ENCODE assay signal across 11 mouse cellular contexts in genomic region chr3:96764528-96764927, GRCm38 (mm10). TPM values are rescaled to one million over a fixed set of nuclear protein-coding genes. Genes with fewer than 3 reads are reported as not detected.
DNase-seq lines count a peak whose midpoint lies in the region; ATAC-seq and TF ChIP-seq lines count a peak whose summit lies in the region.
"Had no signal": no experiment of that assay in that cellular context is flagged by ENCODE, and none has a peak within 500 bp of the region (broad histone marks: within the 10 kb centered on the region; RNA-seq: fewer than 3 reads in every experiment).

No protein-coding gene starts in this region.

- no peak for TF ChIP-seq RAD21 in MEL (IDR thresholded peaks at IDR 0.05; ENCODE audit: low read depth, low read length)

- no peak overlapping the region for H3K9ac ChIP-seq in heart, adult 2 months (ENCODE audit: low read depth, low read length)
- peak overlapping the region; percentile 30 for H3K9ac ChIP-seq in MEL (ENCODE audit: control insufficient read depth, low read depth, low read length, poor library complexity, severe bottlenecking)
- H3K9ac ChIP-seq in liver, embryonic 12.5 days = no peak overlapping the region
- no peak overlapping the region for H3K9ac ChIP-seq in forebrain, embryonic 12.5 days
- H3K9ac ChIP-seq: heart, embryonic 13.5 days had no signal

- H3K9me3 ChIP-seq in MEL (replicated peaks; ENCODE audit: insufficient read depth, low read length) = no peaks in the 10 kb centered on the region
- H3K9me3 ChIP-seq in liver, embryonic 12.5 days (replicated peaks) = no peaks in the 10 kb centered on the region
- no peaks in the 10 kb centered on the region for H3K9me3 ChIP-seq in forebrain, embryonic 12.5 days
- H3K9me3 ChIP-seq: heart, embryonic 13.5 days had no signal

- no peak for TF ChIP-seq EP300 in heart, adult 2 months (IDR thresholded peaks at IDR 0.05; ENCODE audit: insufficient read depth, low read depth, low read length)
- TF ChIP-seq EP300 in MEL (IDR thresholded peaks at IDR 0.05; ENCODE audit: low read depth in 1 of 2, low read length in 2 of 2) = no peak

- H3K36me3 ChIP-seq in heart, adult 2 months (ENCODE audit: control insufficient read depth, insufficient read depth, low read length) = peaks cover 12% of the 10 kb centered on the region
- H3K36me3 ChIP-seq in MEL (ENCODE audit: control insufficient read depth in 1 of 2, insufficient read depth in 2 of 2, low read length in 2 of 2) = peaks cover 0 to 25% of the 10 kb centered on the region in 2 experiments; a peak in 2 of 4 replicates
- peaks cover 12% of the 10 kb centered on the region for H3K36me3 ChIP-seq in liver, embryonic 12.5 days
- H3K36me3 ChIP-seq in forebrain, embryonic 12.5 days (replicated peaks) = no peaks in the 10 kb centered on the region; the same call in 1 of the 2 replicates

- peak overlapping the region; percentile 6; the same call in 1 of the 2 replicates for H3K27ac ChIP-seq in heart, adult 2 months
- no peak overlapping the region for H3K27ac ChIP-seq in MEL (ENCODE audit: control insufficient read depth, low read depth, low read length)
- H3K27ac ChIP-seq in liver, embryonic 12.5 days = no peak overlapping the region
- no peak overlapping the region for H3K27ac ChIP-seq in forebrain, embryonic 12.5 days
- H3K27ac ChIP-seq: heart, embryonic 13.5 days had no signal

- no peak for DNase-seq in heart, adult 2 months
- DNase-seq in heart, postnatal 4 days = no peak
- DNase-seq in 3T3-L1 (ENCODE audit: low read depth, low spot score) = peak; percentile 78
- DNase-seq in MEL (ENCODE audit: low read depth, low spot score) = peak; percentile 53
- DNase-seq in cerebellum, adult 18-20 months = no peak
- no peak for DNase-seq in ovary, postnatal 36 days (ENCODE audit: low spot score)
- DNase-seq: cerebellum, adult 9-10 months; spleen, adult 18-20 months had no signal

- TF ChIP-seq CTCF in heart, adult 2 months (IDR thresholded peaks at IDR 0.05) = no peak
- no peak for TF ChIP-seq CTCF in MEL (IDR thresholded peaks at IDR 0.05 in 2 of 3, conservative IDR thresholded peaks at IDR 0.05 in 1 of 3; ENCODE audit: control insufficient read depth in 1 of 3, insufficient read depth in 1 of 3, low read depth in 2 of 3, low read length in 3 of 3, poor library complexity in 1 of 3, severe bottlenecking in 1 of 3)

- peak overlapping the region; percentile 38 for H3K4me2 ChIP-seq in liver, embryonic 12.5 days
- no peak overlapping the region for H3K4me2 ChIP-seq in forebrain, embryonic 12.5 days
- H3K4me2 ChIP-seq: heart, embryonic 13.5 days had no signal

- H3K27me3 ChIP-seq in heart, adult 2 months (ENCODE audit: control insufficient read depth, insufficient read depth, low read length) = no peaks in the 10 kb centered on the region
- no peaks in the 10 kb centered on the region for H3K27me3 ChIP-seq in MEL (ENCODE audit: control insufficient read depth in 1 of 2, insufficient read depth in 2 of 2, low read length in 2 of 2)
- no peaks in the 10 kb centered on the region for H3K27me3 ChIP-seq in liver, embryonic 12.5 days (replicated peaks)
- H3K27me3 ChIP-seq in forebrain, embryonic 12.5 days = no peaks in the 10 kb centered on the region
- H3K27me3 ChIP-seq: heart, embryonic 13.5 days had no signal

- TF ChIP-seq POLR2A in heart, adult 2 months (IDR thresholded peaks at IDR 0.05; ENCODE audit: insufficient read depth, low read depth, low read length) = no peak
- TF ChIP-seq POLR2A in MEL (IDR thresholded peaks at IDR 0.05; ENCODE audit: control insufficient read depth in 1 of 2, insufficient read depth in 1 of 2, low read depth in 1 of 2, low read length in 2 of 2, poor library complexity in 1 of 2) = no peak

- no peak overlapping the region for H3K4me3 ChIP-seq in heart, adult 2 months
- peak overlapping the region; percentile 7 to 58 for H3K4me3 ChIP-seq in MEL (ENCODE audit: control insufficient read depth in 1 of 2, insufficient read depth in 1 of 2, low read depth in 2 of 2, low read length in 2 of 2)
- H3K4me3 ChIP-seq in liver, embryonic 12.5 days = no peak overlapping the region
- no peak overlapping the region for H3K4me3 ChIP-seq in forebrain, embryonic 12.5 days (replicated peaks)
- H3K4me3 ChIP-seq: heart, embryonic 13.5 days had no signal

- intact Hi-C loops in heart, adult 2 months (cut with DNase I) = loop anchor here (5.0 kb wide), 1 partner anchor 37 kb away; the partner anchor contains the start of genes Polr3c and Rnf115

- ATAC-seq in liver, embryonic 12.5 days = no peak
- ATAC-seq in forebrain, embryonic 12.5 days (ENCODE audit: low FRiP score) = no peak

- peaks cover 4% of the 10 kb centered on the region for H3K4me1 ChIP-seq in heart, adult 2 months (ENCODE audit: control insufficient read depth, insufficient read depth, low read length)
- peaks cover 0 to 7% of the 10 kb centered on the region in 2 experiments; a peak in 3 of 4 replicates for H3K4me1 ChIP-seq in MEL (ENCODE audit: control insufficient read depth in 1 of 2, insufficient read depth in 2 of 2, low read length in 2 of 2)
- peaks cover 12% of the 10 kb centered on the region for H3K4me1 ChIP-seq in liver, embryonic 12.5 days
- H3K4me1 ChIP-seq in forebrain, embryonic 12.5 days = peaks cover 7% of the 10 kb centered on the region; the same call in 1 of the 2 replicates

- 0 out of 2 replicates have a peak, but pooled peaks cover 1% of the 10 kb centered on the region for H3K79me2 ChIP-seq in heart, adult 2 months (replicated peaks; ENCODE audit: control insufficient read depth, insufficient read depth, low read length)
- H3K79me2 ChIP-seq in MEL (ENCODE audit: control insufficient read depth, insufficient read depth, low read length, poor library complexity) = no peaks in the 10 kb centered on the region

- WGBS in heart, adult 2 months = 40% methylated on average over 1 of the region's 1 CpGs
- 71% methylated on average over 1 of the region's 1 CpGs for WGBS in liver, embryonic 12.5 days (ENCODE audit: insufficient replicate concordance)
- 89% methylated on average over 1 of the region's 1 CpGs for WGBS in forebrain, embryonic 12.5 days

TF ChIP-seq in MEL, 35 proteins besides CTCF, POLR2A, EP300 and RAD21:
- no peak for TF ChIP-seq MYB (IDR thresholded peaks at IDR 0.05; ENCODE audit: low read depth, low read length)
- TF ChIP-seq ETS1 (IDR thresholded peaks at IDR 0.05; ENCODE audit: low read depth, low read length) = peak; percentile 47; the same call in 1 of the 2 replicates
- TF ChIP-seq CHD1 (IDR thresholded peaks at IDR 0.05; ENCODE audit: low read depth, low read length) = 0 out of 2 replicates have a peak, but pooled peaks have one; percentile 58
- TF ChIP-seq MAZ (IDR thresholded peaks at IDR 0.05; ENCODE audit: low read depth, low read length) = no peak
- no peak for TF ChIP-seq KAT2A (conservative IDR thresholded peaks at IDR 0.05; ENCODE audit: low read depth, low read length)
- TF ChIP-seq MXI1 (IDR thresholded peaks at IDR 0.05; ENCODE audit: low read depth, low read length) = peak; percentile 44; the same call in 1 of the 2 replicates
- TF ChIP-seq ZMIZ1 (IDR thresholded peaks at IDR 0.05; ENCODE audit: low read depth, low read length) = no peak
- no peak for TF ChIP-seq JUND (IDR thresholded peaks at IDR 0.05; ENCODE audit: low read depth, low read length)
- no peak for TF ChIP-seq NRF1 (IDR thresholded peaks at IDR 0.05; ENCODE audit: insufficient read depth, low read depth, low read length, poor library complexity, severe bottlenecking)

RNA-seq across cellular contexts. Expression of gene Rnf115, which starts 37.1 kb away (rescaled TPM):
- total RNA-seq in heart, adult 2 months (2021) = 10 to 100 TPM; 22.6 to 25.4 TPM
- polyA plus RNA-seq in heart, adult 2 months (2012; rRNA removed) = 11.4 and 19.7 TPM in 2 replicates
- total RNA-seq in heart, postnatal 4 days (2021) = 10 to 100 TPM; 25.3 to 25.6 TPM
- 43.2 and 52.2 TPM in 2 replicates for total RNA-seq in MEL (2012; rRNA removed)
- 10 to 100 TPM; 66.1 to 71.8 TPM for polyA plus RNA-seq in MEL (2012; ENCODE audit: insufficient read depth in 1 of 2, insufficient read length in 2 of 2, low read depth in 1 of 2, low replicate concordance in 2 of 2, missing spikeins in 1 of 2)
- polyA plus RNA-seq in liver, embryonic 12.5 days (2016; fragmentation: Nextera tagmentation; extraction: Ambion mirVana) = 38.4 and 40.9 TPM in 2 replicates
- 79.9 and 86.2 TPM in 2 replicates for polyA plus RNA-seq in forebrain, embryonic 12.5 days (2016; fragmentation: Nextera tagmentation; extraction: Ambion mirVana)

RNA-seq across cellular contexts. Expression of gene Polr3c, which starts 37.1 kb away (rescaled TPM):
- total RNA-seq in heart, adult 2 months (2021) = 10 to 100 TPM; 22.4 to 24.4 TPM
- 21.2 and 33.5 TPM in 2 replicates for polyA plus RNA-seq in heart, adult 2 months (2012; rRNA removed)
- 10 to 100 TPM; 26.1 to 27.3 TPM for total RNA-seq in heart, postnatal 4 days (2021)
- total RNA-seq in MEL (2012; rRNA removed) = 48.3 and 53.1 TPM in 2 replicates
- 100 to 1,000 TPM; 122 to 224 TPM for polyA plus RNA-seq in MEL (2012; ENCODE audit: insufficient read depth in 1 of 2, insufficient read length in 2 of 2, low read depth in 1 of 2, low replicate concordance in 2 of 2, missing spikeins in 1 of 2)
- polyA plus RNA-seq in liver, embryonic 12.5 days (2016; fragmentation: Nextera tagmentation; extraction: Ambion mirVana) = 30.1 and 30.9 TPM in 2 replicates
- 42.1 and 43.0 TPM in 2 replicates for polyA plus RNA-seq in forebrain, embryonic 12.5 days (2016; fragmentation: Nextera tagmentation; extraction: Ambion mirVana)

RNA-seq across cellular contexts. Expression of gene Nudt17, which starts 56.2 kb away (rescaled TPM):
- total RNA-seq in heart, adult 2 months (2021) = 1 to 10 TPM; 2.6 to 3.1 TPM
- polyA plus RNA-seq in heart, adult 2 months (2012; rRNA removed) = 4.8 and 5.0 TPM in 2 replicates
- total RNA-seq in heart, postnatal 4 days (2021) = 1 to 10 TPM; 3.5 to 3.6 TPM
- 2.4 and 2.7 TPM in 2 replicates for total RNA-seq in MEL (2012; rRNA removed)
- 1 to 10 TPM in 1 of 2 experiments, not detected in 1; 6.5 TPM for polyA plus RNA-seq in MEL (2012; ENCODE audit: insufficient read depth in 1 of 2, insufficient read length in 2 of 2, low read depth in 1 of 2, low replicate concordance in 2 of 2, missing spikeins in 1 of 2)
- polyA plus RNA-seq in liver, embryonic 12.5 days (2016; fragmentation: Nextera tagmentation; extraction: Ambion mirVana) = 1.4 and 1.5 TPM in 2 replicates
- polyA plus RNA-seq in forebrain, embryonic 12.5 days (2016; fragmentation: Nextera tagmentation; extraction: Ambion mirVana) = 7.5 and 8.7 TPM in 2 replicates

Comparison
In these comparisons a context has a peak if more than half of its experiments do, and no peak if none do; other contexts are left out.
1. DNase-seq: peak in 3T3-L1 (single experiment) and MEL (single experiment); none in heart, adult 2 months (0 of 2), heart, postnatal 4 days (single experiment), cerebellum, adult 18-20 months (0 of 2) and ovary, postnatal 36 days (single experiment).
2. H3K4me3 ChIP-seq: peak in MEL (2 of 2); none in heart, adult 2 months (single experiment), liver, embryonic 12.5 days (single experiment) and forebrain, embryonic 12.5 days (single experiment).